Comparison of ENCODE assay signal across 8 mouse cellular contexts in genomic region chr2:32845572-32846100, GRCm38 (mm10). TPM values are rescaled to one million over a fixed set of nuclear protein-coding genes. Genes with fewer than 3 reads are reported as not detected.
A peak's percentile ranks its signal among the peaks of the same experiment; 100 is the strongest.
DNase-seq lines count a peak whose midpoint lies in the region; ATAC-seq and TF ChIP-seq lines count a peak whose summit lies in the region.

No protein-coding gene starts in this region.

- H3K4me3 ChIP-seq in heart, embryonic 12.5 days, result peak overlapping the region; percentile 86
- H3K4me3 ChIP-seq in ES-Bruce4 (ENCODE audit: low read depth, low read length), result peak overlapping the region; percentile 98
- peak overlapping the region; percentile 93 for H3K4me3 ChIP-seq in forebrain, embryonic 16.5 days (replicated peaks; ENCODE audit: low read length)
- peak overlapping the region; percentile 70 for H3K4me3 ChIP-seq in macrophage (ENCODE audit: inconsistent target)

- TF ChIP-seq CTCF in ES-Bruce4 (IDR thresholded peaks at IDR 0.05; ENCODE audit: low read depth, low read length), result no peak

- H3K9me3 ChIP-seq in heart, embryonic 12.5 days (replicated peaks), result no peaks in the 10 kb centered on the region
- no peaks in the 10 kb centered on the region for H3K9me3 ChIP-seq in ES-Bruce4 (replicated peaks; ENCODE audit: control insufficient read depth, insufficient read depth, low read length, poor library complexity, severe bottlenecking)
- no peaks in the 10 kb centered on the region for H3K9me3 ChIP-seq in forebrain, embryonic 16.5 days (ENCODE audit: control insufficient read depth, low read length)

- 0 out of 2 replicates have a peak, but pooled peaks cover 3% of the 10 kb centered on the region for H3K36me3 ChIP-seq in heart, embryonic 12.5 days
- H3K36me3 ChIP-seq in ES-Bruce4 (ENCODE audit: control insufficient read depth, insufficient read depth, low read length, poor library complexity, severe bottlenecking) (no peaks in the 10 kb centered on the region), macrophage (ENCODE audit: inconsistent target) (no peaks in the 10 kb centered on the region)
- no peaks in the 10 kb centered on the region for H3K36me3 ChIP-seq in forebrain, embryonic 16.5 days (ENCODE audit: control insufficient read depth, insufficient read depth)

- peaks cover 2% of the 10 kb centered on the region; the same call in 1 of the 2 replicates for H3K27me3 ChIP-seq in heart, embryonic 12.5 days (replicated peaks)
- H3K27me3 ChIP-seq in ES-Bruce4 (ENCODE audit: control insufficient read depth, insufficient read depth, low read length, poor library complexity, severe bottlenecking), result no peaks in the 10 kb centered on the region
- no peaks in the 10 kb centered on the region for H3K27me3 ChIP-seq in forebrain, embryonic 16.5 days (replicated peaks; ENCODE audit: control insufficient read depth, insufficient read depth, low read length)

- peak overlapping the region; percentile 93 for H3K4me2 ChIP-seq in heart, embryonic 12.5 days
- peak overlapping the region; percentile 58 for H3K4me2 ChIP-seq in forebrain, embryonic 16.5 days (ENCODE audit: low read length)

- H3K27ac ChIP-seq in heart, embryonic 12.5 days (ENCODE audit: poor library complexity, severe bottlenecking), result no peak overlapping the region; the same call in 1 of the 2 replicates
- H3K27ac ChIP-seq in ES-Bruce4 (ENCODE audit: insufficient read depth, low read length) (no peak overlapping the region), macrophage (peak overlapping the region; percentile 15; the same call in 1 of the 2 replicates)
- peak overlapping the region; percentile 93 for H3K27ac ChIP-seq in forebrain, embryonic 16.5 days (ENCODE audit: low read length)

- peak overlapping the region; percentile 86 for H3K9ac ChIP-seq in heart, embryonic 12.5 days
- peak overlapping the region; percentile 19; the same call in 1 of the 2 replicates for H3K9ac ChIP-seq in ES-Bruce4 (ENCODE audit: low read depth, poor library complexity, severe bottlenecking)
- peak overlapping the region; percentile 89 for H3K9ac ChIP-seq in forebrain, embryonic 16.5 days (replicated peaks; ENCODE audit: low read depth, low read length)

- peaks cover 18% of the 10 kb centered on the region; the same call in 1 of the 2 replicates for H3K79me2 ChIP-seq in macrophage (ENCODE audit: inconsistent target)

- H3K4me1 ChIP-seq in heart, embryonic 12.5 days (replicated peaks), result peaks cover 16% of the 10 kb centered on the region
- no peaks in the 10 kb centered on the region for H3K4me1 ChIP-seq in ES-Bruce4 (ENCODE audit: control insufficient read depth, insufficient read depth, low read length)
- peaks cover 14% of the 10 kb centered on the region for H3K4me1 ChIP-seq in forebrain, embryonic 16.5 days (replicated peaks; ENCODE audit: control insufficient read depth, insufficient read depth, low read length)

- 4% methylated on average over 12 of the region's 12 CpGs for WGBS in heart, embryonic 12.5 days
- WGBS in forebrain, embryonic 16.5 days, result 7% methylated on average over 12 of the region's 12 CpGs
- 12% methylated on average over 11 of the region's 12 CpGs for WGBS in macrophage (ENCODE audit: missing documents)

- no peak for TF ChIP-seq POLR2A in ES-Bruce4 (IDR thresholded peaks at IDR 0.05; ENCODE audit: insufficient read depth, low read length)

- no peak for DNase-seq in heart, postnatal 36 days
- DNase-seq in cerebellum, postnatal 14 days, result no peak
- DNase-seq in adrenal gland, postnatal 36 days, result no peak
- DNase-seq in adrenal gland, postnatal 4 days (ENCODE audit: low spot score in 2 of 2), result no peak

- no peak for TF ChIP-seq EP300 in ES-Bruce4 (IDR thresholded peaks at IDR 0.05; ENCODE audit: insufficient read depth, low read depth, low read length)

- ATAC-seq in heart, embryonic 12.5 days (ENCODE audit: insufficient number of reproducible peaks, low FRiP score), result no peak
- no peak for ATAC-seq in forebrain, embryonic 16.5 days

- intact Hi-C loops in heart, postnatal 36 days (cut with DNase I), result no loop called here

RNA-seq across cellular contexts. Expression of gene Stxbp1, which starts 1.4 kb away (rescaled TPM):
- polyA plus RNA-seq in heart, embryonic 12.5 days (2016; fragmentation: Nextera tagmentation; extraction: Ambion mirVana), result 30.8 and 31.1 TPM in 2 replicates
- 10 to 100 TPM; 10.1 to 14.3 TPM for total RNA-seq in heart, postnatal 36 days (2021)
- 21.1 and 22.0 TPM in 2 replicates for polyA plus RNA-seq in ES-Bruce4 (2011; ENCODE audit: insufficient read depth, insufficient read length, low read depth, missing spikeins)
- polyA plus RNA-seq in forebrain, embryonic 16.5 days (2015; fragmentation: Nextera tagmentation; extraction: Ambion mirVana), result 227 and 251 TPM in 2 replicates
- 10 to 100 TPM; 17.2 to 71.6 (median 25.6) TPM for total RNA-seq in macrophage (2018; cell fraction: chromatin; rRNA removed)
- 10 to 100 TPM; 10.5 to 25.5 (median 16.1) TPM for total RNA-seq in macrophage (2018; cell fraction: cytosol; rRNA removed)
- total RNA-seq in macrophage (2018; cell fraction: nucleus; rRNA removed), result 10 to 100 TPM; 14.4 to 64.5 (median 22.2) TPM
- polyA plus RNA-seq in macrophage (2018), result 9.7 to 16.3 TPM (median 12.2 TPM) in 3 replicates
- 10 to 100 TPM; 21.5 to 30.6 TPM for total RNA-seq in adrenal gland, postnatal 36 days (2021)
- total RNA-seq in adrenal gland, postnatal 4 days (2021), result 10 to 100 TPM; 42.5 to 48.7 TPM

RNA-seq across cellular contexts. Expression of gene Fam129b, which starts 30.3 kb away (rescaled TPM):
- polyA plus RNA-seq in heart, embryonic 12.5 days (2016; fragmentation: Nextera tagmentation; extraction: Ambion mirVana), result 62.0 and 64.4 TPM in 2 replicates
- total RNA-seq in heart, postnatal 36 days (2021), result 10 to 100 TPM; 22.5 to 26.9 TPM
- polyA plus RNA-seq in ES-Bruce4 (2011; ENCODE audit: insufficient read depth, insufficient read length, low read depth, missing spikeins) (65.5 and 71.6 TPM in 2 replicates), macrophage (2018) (117 to 240 TPM (median 185 TPM) in 3 replicates)
- 36.4 and 41.1 TPM in 2 replicates for polyA plus RNA-seq in forebrain, embryonic 16.5 days (2015; fragmentation: Nextera tagmentation; extraction: Ambion mirVana)
- 100 to 1,000 TPM in 13 of 26 experiments, 10 to 100 TPM in 13; 35.9 to 648 (median 91.5) TPM for total RNA-seq in macrophage (2018; cell fraction: chromatin; rRNA removed)
- 100 to 1,000 TPM in 14 of 26 experiments, 10 to 100 TPM in 12; 52.3 to 460 (median 164) TPM for total RNA-seq in macrophage (2018; cell fraction: cytosol; rRNA removed)
- total RNA-seq in macrophage (2018; cell fraction: nucleus; rRNA removed), result 100 to 1,000 TPM in 13 of 26 experiments, 10 to 100 TPM in 13; 39.2 to 371 (median 100) TPM
- 10 to 100 TPM; 15.8 to 32.3 TPM for total RNA-seq in adrenal gland, postnatal 36 days (2021)
- total RNA-seq in adrenal gland, postnatal 4 days (2021), result 10 to 100 TPM; 30.8 to 35.5 TPM

Comparison
In these comparisons a context has a peak if more than half of its experiments do, and no peak if none do; other contexts are left out.
1. H3K27ac ChIP-seq: peak in forebrain, embryonic 16.5 days (single experiment) and macrophage (single experiment); none in heart, embryonic 12.5 days (single experiment) and ES-Bruce4 (single experiment).
2. H3K9ac ChIP-seq: peak in every context shown above with its lines; median percentile 89 in forebrain, embryonic 16.5 days; 86 in heart, embryonic 12.5 days; 19 in ES-Bruce4.
3. Peak in every context shown above with its lines, with median percentiles within 50 percentile points of each other: H3K4me3 ChIP-seq.